Mouse (Mus musculus) heart, embryonic 14.5 days (tissue): ENCODE measurements around the gene Fam163a. TPM values are rescaled to one million over a fixed set of nuclear protein-coding genes. Genes with fewer than 3 reads are reported as not detected.

Source experiments
- ATAC-seq: fragments of 200-750 bp; cut with Nextera tagmentation; 2 replicates; pipeline ENCODE4 v1.8.0; 2017; ENCODE audit warnings: low read depth, moderate TSS enrichment; ENCODE audit not compliant: insufficient number of reproducible peaks, insufficient read depth, low FRiP score
- H3K27ac ChIP-seq, 2 experiments: fragments of 200-500 bp in 1 of 2; fragments of 300-500 bp in 1 of 2; sonication (generic) in 1 of 2; replicated peaks in 1 of 2; 2 replicates each; pipeline ENCODE4 v1.5.1; 2012 to 2014; ENCODE audit warnings: low read depth in 2 of 2, low read length in 2 of 2, control low read depth in 1 of 2, mild to moderate bottlenecking in 1 of 2, mixed read lengths in 1 of 2; ENCODE audit not compliant: control insufficient read depth in 1 of 2, insufficient read depth in 1 of 2
- H3K27me3 ChIP-seq: fragments of 300-500 bp; sonication (generic); 2 replicates; pipeline ENCODE4 v1.6.1; 2014; ENCODE audit warnings: mild to moderate bottlenecking, low read length, control low read depth; ENCODE audit not compliant: control insufficient read depth, insufficient read depth
- H3K36me3 ChIP-seq: fragments of 300-500 bp; sonication (generic); 2 replicates; pipeline ENCODE4 v1.6.1; 2014; ENCODE audit warnings: mild to moderate bottlenecking, control low read depth, low read length, mixed read lengths; ENCODE audit not compliant: control insufficient read depth, insufficient read depth
- H3K4me1 ChIP-seq, 2 experiments: fragments of 200-500 bp in 1 of 2; fragments of 300-500 bp in 1 of 2; sonication (generic) in 1 of 2; 2 replicates each; pipeline ENCODE4 v1.6.1; 2012 to 2014; ENCODE audit warnings: low read length in 2 of 2, control low read depth in 1 of 2, mixed read lengths in 1 of 2; ENCODE audit not compliant: control insufficient read depth in 2 of 2, insufficient read depth in 2 of 2
- H3K4me2 ChIP-seq: fragments of 300-500 bp; sonication (generic); 2 replicates; pipeline ENCODE4 v1.6.1; 2014; ENCODE audit warnings: mild to moderate bottlenecking, low read length
- H3K4me3 ChIP-seq, 2 experiments: fragments of 200-500 bp in 1 of 2; fragments of 300-500 bp in 1 of 2; sonication (generic) in 1 of 2; 2 replicates each; pipeline ENCODE4 v1.5.1; 2012 to 2014; ENCODE audit warnings: low read length in 2 of 2, mild to moderate bottlenecking in 2 of 2, control low read depth in 1 of 2, low read depth in 1 of 2, moderate library complexity in 1 of 2; ENCODE audit not compliant: control insufficient read depth in 1 of 2, insufficient read depth in 1 of 2
- H3K9ac ChIP-seq: fragments of 300-500 bp; sonication (generic); 2 replicates; pipeline ENCODE4 v1.6.1; 2014; ENCODE audit warnings: mild to moderate bottlenecking, low read length
- H3K9me3 ChIP-seq: fragments of 300-500 bp; sonication (generic); 2 replicates; pipeline ENCODE4 v1.6.1; 2016; ENCODE audit warnings: low read length, control low read depth; ENCODE audit not compliant: control insufficient read depth
- WGBS: fragments of 180-500 bp; shearing (Covaris S2); extraction: QIAGEN DNeasy Blood & Tissue Kit; methylation state at CpG from one replicate; pipeline ENCODE4 v1.1.7; 2014; 5-methylcytosine and 5-hydroxymethylcytosine counted together
- polyA plus RNA-seq: library from polyadenylated mRNA; unstranded; fragments of >200 nt; fragmentation: Nextera tagmentation; extraction: Ambion mirVana; gene quantifications from 2 replicates; pipeline ENCODE4 v1.2.1, GENCODE M21; 2014

Gene Fam163a
- polyA plus RNA-seq, 1 experiment from 2014 or later, result 2.4 TPM

- Histone ChIP-seq H3K9me3 (no peaks in the 10 kb centered on the region), H3K27ac (peak overlapping the region; percentile 100; a peak in 3 of 4 replicates), H3K36me3 (peaks cover 43% of the 10 kb centered on the region), H3K4me3 (peak overlapping the region; percentile 78 to 87; a peak in 3 of 4 replicates), H3K4me2 (peak overlapping the region; percentile 86), H3K27me3 (no peaks in the 10 kb centered on the region), H3K4me1 (peaks cover 2 to 12% of the 10 kb centered on the region in 2 experiments; a peak in 3 of 4 replicates), H3K9ac (peak overlapping the region; percentile 90)
- 23% methylated on average over 1 of the region's 1 CpGs for WGBS
- ATAC-seq, result no peak
These were observed 170.2 kb downstream of the Fam163a start for GRCm38 (mm10) chr1:156034661-156035060.

- no peak overlapping the region for H3K9ac ChIP-seq
- peaks cover 2 to 12% of the 10 kb centered on the region in 2 experiments; a peak in 3 of 4 replicates for H3K4me1 ChIP-seq
- H3K4me3 ChIP-seq, result no peak overlapping the region
- no peaks in the 10 kb centered on the region for H3K9me3 ChIP-seq
- H3K27ac ChIP-seq, result no peak overlapping the region
- no peak for ATAC-seq
- no peaks in the 10 kb centered on the region for H3K27me3 ChIP-seq
- no peak overlapping the region for H3K4me2 ChIP-seq
- 93% methylated on average over 7 of the region's 7 CpGs for WGBS
- peaks cover 51% of the 10 kb centered on the region for H3K36me3 ChIP-seq
These were observed 170.9 kb downstream of the Fam163a start for GRCm38 (mm10) chr1:156033921-156034320.

GRCm38 (mm10) chr1:156028340-156028975, 176.4 kb downstream of the Fam163a start:
- H3K27ac ChIP-seq, result no peak overlapping the region
- ATAC-seq, result no peak
- H3K27me3 ChIP-seq, result no peaks in the 10 kb centered on the region
- no peak overlapping the region for H3K4me2 ChIP-seq
- H3K9me3 ChIP-seq, result no peaks in the 10 kb centered on the region
- H3K9ac ChIP-seq, result no peak overlapping the region
- peaks cover 84% of the 10 kb centered on the region for H3K36me3 ChIP-seq
- H3K4me3 ChIP-seq, result no peak overlapping the region
- H3K4me1 ChIP-seq, result no peaks in the 10 kb centered on the region
- 84% methylated on average over 4 of the region's 4 CpGs for WGBS

- Histone ChIP-seq H3K4me2 (no peak overlapping the region), H3K4me3 (no peak overlapping the region), H3K9me3 (no peaks in the 10 kb centered on the region), H3K36me3 (peaks cover 78% of the 10 kb centered on the region), H3K4me1 (no peaks in the 10 kb centered on the region), H3K27ac (no peak overlapping the region), H3K9ac (no peak overlapping the region), H3K27me3 (no peaks in the 10 kb centered on the region)
- no peak for ATAC-seq
- WGBS, result 88% methylated on average over 3 of the region's 3 CpGs
These were observed 177.0 kb downstream of the Fam163a start for GRCm38 (mm10) chr1:156027849-156028248.

Other genes starting within 250 kb of the Fam163a start
- gene Cep350, start 231.8 kb downstream of the Fam163a start, polyA plus RNA-seq, result 7.6 and 11.3 TPM in 2 replicates
- gene Tor1aip2, start 169.6 kb downstream of the Fam163a start, polyA plus RNA-seq, result 89.8 and 91.3 TPM in 2 replicates
- 34.5 and 38.8 TPM in 2 replicates for gene Tor1aip1, start 168.5 kb downstream of the Fam163a start, polyA plus RNA-seq
- 0.08 TPM in 1 of 2 replicates, not detected in the other for gene Tdrd5, start 98.6 kb upstream of the Fam163a start, polyA plus RNA-seq
- gene Nphs2, start 105.7 kb upstream of the Fam163a start, polyA plus RNA-seq, result not detected in 2 replicates
- 574 and 616 TPM in 2 replicates for gene Gm2000, start 161.0 kb upstream of the Fam163a start, polyA plus RNA-seq
- gene Axdnd1, start 216.1 kb upstream of the Fam163a start, polyA plus RNA-seq, result 0.20 and 0.35 TPM in 2 replicates